Mouse (Mus musculus) E14TG2a.4 (cell line): ENCODE data around the gene 2700097O09Rik.
A peak's percentile ranks its signal among the peaks of the same experiment; 100 is the strongest.

Experiments
- H3K27me3 ChIP-seq: 2 replicates; pipeline ENCODE4 v1.6.1; 2014; ENCODE audit warnings: low read length, control low read depth; ENCODE audit not compliant: insufficient read depth
- H3K36me3 ChIP-seq: 2 replicates; pipeline ENCODE4 v1.6.1; 2014; ENCODE audit warnings: low read length, control low read depth; ENCODE audit not compliant: insufficient read depth
- H3K4me1 ChIP-seq: replicated peaks from 2 replicates; pipeline ENCODE4 v1.6.1; 2014; ENCODE audit warnings: low read depth, low read length, control low read depth
- H3K4me3 ChIP-seq: replicated peaks from 2 replicates; pipeline ENCODE4 v1.5.1; 2014; ENCODE audit warnings: mild to moderate bottlenecking, low read length
- H3K9me3 ChIP-seq: 2 replicates; pipeline ENCODE4 v1.6.1; 2014; ENCODE audit warnings: low read length, control low read depth
- CTCF ChIP-seq: conservative IDR thresholded peaks from 2 replicates; pipeline ENCODE4 v1.5.1; 2014; ENCODE audit warnings: low read length
- NANOG ChIP-seq: IDR thresholded peaks from 2 replicates; pipeline ENCODE4 v1.6.1; 2014; ENCODE audit warnings: borderline replicate concordance, low read length, mixed read lengths
- POU5F1 ChIP-seq: IDR thresholded peaks from 2 replicates; pipeline ENCODE4 v1.6.1; 2014; ENCODE audit warnings: low read length, borderline replicate concordance

The 2700097O09Rik gene

DNA sequence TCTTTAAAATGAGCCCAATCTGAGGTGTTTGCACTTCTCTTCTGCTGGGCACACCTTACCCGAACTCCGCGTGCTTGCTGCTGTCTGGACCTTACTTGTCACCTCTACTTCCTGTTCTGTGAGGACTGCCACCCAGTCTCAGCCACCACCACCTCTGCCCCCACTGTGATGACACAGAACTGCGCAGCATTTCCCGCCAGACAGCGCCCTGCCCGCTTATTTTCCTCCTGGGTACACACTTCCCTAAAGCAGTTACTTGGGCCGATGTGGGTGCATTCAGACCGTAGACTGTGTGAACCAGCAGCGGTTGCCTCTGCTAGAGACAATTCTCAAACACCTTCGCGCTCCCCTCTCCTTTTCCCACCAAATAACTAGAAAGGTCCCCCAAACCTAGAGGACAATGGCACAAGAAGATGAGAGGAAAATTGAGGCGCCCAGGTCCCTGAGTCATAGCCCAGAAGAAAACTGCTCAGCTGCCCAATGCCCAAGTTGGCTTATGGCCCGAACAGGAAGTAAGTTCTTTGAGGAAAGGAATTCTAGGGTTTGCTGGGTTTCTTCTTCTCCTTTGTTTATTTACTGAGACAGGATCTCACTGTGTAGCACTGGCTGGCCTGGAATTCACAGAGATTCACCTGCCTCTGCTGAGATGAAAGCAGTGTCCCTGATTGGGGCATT is 80.8 kb downstream of the 2700097O09Rik start:
- Histone ChIP-seq H3K9me3 (no peaks in the 10 kb centered on the region), H3K36me3 (no peaks in the 10 kb centered on the region), H3K27me3 (peaks cover 38% of the 10 kb centered on the region), H3K4me3 (peak overlapping the region; percentile 49), H3K4me1 (peaks cover 6% of the 10 kb centered on the region; the same call in 1 of the 2 replicates)
- no peak for TF ChIP-seq NANOG
- no peak for TF ChIP-seq CTCF
- TF ChIP-seq POU5F1 = no peak

DNA sequence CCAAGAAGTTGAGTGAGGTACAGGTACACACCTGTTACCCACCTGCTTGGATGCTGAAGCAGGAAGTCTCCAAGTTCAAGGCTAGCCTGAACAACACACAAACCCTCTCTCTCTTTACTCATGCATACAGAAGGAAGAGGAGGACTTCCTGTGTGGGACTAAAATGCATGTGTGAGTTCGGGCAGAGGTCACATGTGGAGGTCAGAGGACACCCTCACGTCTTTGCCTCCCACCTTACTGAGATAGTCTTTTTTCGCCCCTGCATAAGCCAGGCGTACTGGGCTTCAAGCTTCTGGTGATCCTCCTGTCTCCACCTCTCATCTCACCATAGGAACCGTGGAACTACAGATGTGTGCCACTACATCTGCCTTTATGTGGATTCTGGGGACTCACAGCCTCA is 81.5 kb downstream of the 2700097O09Rik start:
- Histone ChIP-seq H3K9me3 (no peaks in the 10 kb centered on the region), H3K36me3 (no peaks in the 10 kb centered on the region), H3K4me3 (no peak overlapping the region), H3K4me1 (peaks cover 10% of the 10 kb centered on the region; the same call in 1 of the 2 replicates), H3K27me3 (peaks cover 43% of the 10 kb centered on the region)
- TF ChIP-seq NANOG (no peak), POU5F1 (no peak), CTCF (no peak)

DNA sequence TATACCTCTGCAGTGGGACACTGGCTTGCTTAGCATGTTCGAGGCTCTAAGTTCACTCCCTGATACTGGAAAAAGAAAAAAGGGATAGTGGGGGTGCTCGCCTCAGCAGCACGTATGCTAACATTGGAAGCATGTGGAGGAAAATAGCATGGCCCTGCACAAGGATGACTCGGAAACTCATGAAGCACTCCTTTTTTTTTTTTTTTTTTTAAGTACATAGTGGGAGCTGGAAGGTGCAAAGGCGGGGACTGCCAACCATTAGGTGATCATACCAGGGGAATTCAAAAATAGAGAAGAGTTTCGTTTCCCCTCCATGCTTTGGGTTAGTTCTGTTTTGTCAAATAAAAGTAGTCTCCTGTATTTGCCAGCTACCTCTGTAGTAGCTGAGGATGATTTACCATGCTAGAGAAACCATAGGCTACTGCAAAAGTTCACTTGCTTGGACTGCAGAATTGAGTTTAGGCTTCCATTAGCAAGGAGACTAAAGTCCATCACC is 82.9 kb downstream of the 2700097O09Rik start:
- H3K36me3 ChIP-seq = no peaks in the 10 kb centered on the region
- H3K27me3 ChIP-seq = peaks cover 46% of the 10 kb centered on the region
- no peaks in the 10 kb centered on the region for H3K9me3 ChIP-seq
- H3K4me3 ChIP-seq = no peak overlapping the region
- TF ChIP-seq CTCF = no peak
- no peak for TF ChIP-seq NANOG
- no peak for TF ChIP-seq POU5F1
- H3K4me1 ChIP-seq = peaks cover 14% of the 10 kb centered on the region; the same call in 1 of the 2 replicates

DNA sequence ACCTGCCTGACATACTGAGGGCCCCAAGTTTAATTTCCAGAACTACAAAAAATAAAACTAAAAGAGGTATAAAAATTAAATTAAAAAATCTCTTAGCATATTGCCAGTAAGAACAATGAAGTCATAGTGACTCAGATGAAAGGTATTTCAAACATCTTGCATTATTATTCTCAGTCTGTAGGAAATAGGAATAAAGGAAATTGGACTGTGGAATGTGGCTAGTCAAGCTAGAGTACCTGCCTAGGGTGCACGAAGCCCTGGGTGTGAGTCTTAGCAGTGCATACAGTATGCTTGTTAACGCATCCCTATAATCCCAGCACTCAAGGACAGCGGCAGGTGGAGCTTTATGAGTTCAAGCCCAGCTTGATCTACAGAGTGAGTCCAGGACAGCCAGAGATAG is 83.9 kb downstream of the 2700097O09Rik start:
- Histone ChIP-seq H3K36me3 (no peaks in the 10 kb centered on the region), H3K4me1 (peaks cover 14% of the 10 kb centered on the region; the same call in 1 of the 2 replicates), H3K9me3 (no peaks in the 10 kb centered on the region), H3K27me3 (peaks cover 46% of the 10 kb centered on the region), H3K4me3 (no peak overlapping the region)
- no peak for TF ChIP-seq CTCF
- TF ChIP-seq NANOG = no peak
- no peak for TF ChIP-seq POU5F1
